Mouse (Mus musculus): ENCODE measurements at regions not wholly inside any gene's neighbourhood (a gene's known extent, or its start where the extent isn't known, plus 50 kb on each side); places are given as distances from the start of the nearest gene placed in this dataset.

DNA sequence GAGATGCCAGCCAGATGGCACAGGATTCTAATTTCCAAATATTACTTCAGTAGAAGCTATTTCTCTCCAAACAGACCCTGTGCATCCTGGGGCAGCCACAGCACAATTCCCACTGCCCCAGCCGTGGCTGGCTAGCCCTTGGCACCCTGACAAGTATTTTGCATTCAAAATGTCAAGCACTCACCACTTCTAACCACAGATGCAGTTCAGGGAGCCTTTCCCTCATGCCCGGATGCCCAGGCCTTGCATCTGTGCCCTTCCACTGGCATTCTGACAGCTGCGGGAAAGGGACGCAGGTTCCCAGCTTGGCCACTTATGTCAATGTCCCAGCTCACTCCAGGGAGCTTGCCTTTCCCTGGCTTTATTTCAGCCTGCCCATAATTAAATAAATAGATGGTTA lies 84.8 kb upstream of the Clint1 start:
- TF ChIP-seq GATA4 (IDR thresholded peaks at IDR 0.05; ENCODE audit: insufficient replicate concordance, low read length) = no peak

DNA sequence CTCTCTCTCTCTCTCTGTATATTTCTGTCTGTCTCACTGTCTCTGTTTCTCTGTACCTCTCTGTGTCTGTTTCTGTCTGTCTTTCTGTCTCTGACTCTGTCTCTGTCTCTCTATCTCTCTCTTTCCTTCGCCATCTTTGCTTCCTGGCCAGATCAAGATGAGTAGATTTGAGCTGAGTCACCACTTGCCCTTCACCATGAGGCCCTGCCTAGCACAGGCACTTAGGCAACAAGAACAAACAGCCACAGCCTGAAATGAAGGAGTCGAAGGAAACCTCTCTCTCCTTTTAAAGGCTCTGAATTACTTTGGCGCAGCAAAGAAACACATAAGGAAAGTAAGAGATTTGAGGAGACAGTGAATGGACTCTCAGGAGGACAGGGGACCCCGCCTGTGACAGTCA lies 69.4 kb upstream of the Clint1 start:
- TF ChIP-seq GATA4 (IDR thresholded peaks at IDR 0.05; ENCODE audit: insufficient replicate concordance, low read length) = no peak

DNA sequence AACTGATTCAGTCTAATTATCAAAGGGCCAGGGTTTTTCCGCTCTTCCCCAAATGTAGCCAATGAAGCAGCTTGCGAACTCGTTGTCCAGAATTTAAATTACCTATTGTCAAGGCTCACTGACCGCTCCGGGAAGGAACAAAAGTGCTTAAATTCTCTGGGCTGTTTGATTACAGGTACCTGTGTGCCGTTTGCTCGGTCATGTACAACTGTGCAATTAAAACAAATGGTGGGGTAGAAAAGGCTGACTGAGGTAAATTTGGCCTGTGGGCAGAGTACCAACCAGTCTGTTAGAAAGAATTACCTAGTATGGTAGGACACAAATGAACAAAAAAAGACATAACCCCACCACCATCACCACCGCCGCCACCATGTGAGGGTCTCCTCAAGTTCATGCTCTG lies 66.0 kb upstream of the Clint1 start:
- TF ChIP-seq GATA4 (IDR thresholded peaks at IDR 0.05; ENCODE audit: insufficient replicate concordance, low read length) = no peak

DNA sequence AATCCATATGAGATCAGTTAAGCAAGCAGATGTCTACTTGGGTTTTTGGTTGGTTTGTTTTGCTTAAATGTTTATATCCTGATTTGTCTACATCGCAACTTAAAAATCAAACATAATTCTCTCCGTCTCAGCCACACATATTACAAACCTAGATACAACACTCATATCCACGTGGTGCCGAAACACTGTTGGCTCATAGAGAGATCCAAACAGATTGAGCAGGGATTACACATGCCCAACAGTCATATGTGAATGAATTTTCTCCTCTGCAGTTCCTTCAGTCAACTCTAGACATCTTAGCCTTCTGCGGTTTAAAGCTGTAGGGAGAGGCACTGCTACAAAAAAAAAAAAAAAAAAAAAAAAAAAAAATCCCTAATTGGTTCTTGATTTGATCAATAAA lies 64.4 kb upstream of the Clint1 start:
- no peak for TF ChIP-seq GATA4 (IDR thresholded peaks at IDR 0.05; ENCODE audit: insufficient replicate concordance, low read length)

DNA sequence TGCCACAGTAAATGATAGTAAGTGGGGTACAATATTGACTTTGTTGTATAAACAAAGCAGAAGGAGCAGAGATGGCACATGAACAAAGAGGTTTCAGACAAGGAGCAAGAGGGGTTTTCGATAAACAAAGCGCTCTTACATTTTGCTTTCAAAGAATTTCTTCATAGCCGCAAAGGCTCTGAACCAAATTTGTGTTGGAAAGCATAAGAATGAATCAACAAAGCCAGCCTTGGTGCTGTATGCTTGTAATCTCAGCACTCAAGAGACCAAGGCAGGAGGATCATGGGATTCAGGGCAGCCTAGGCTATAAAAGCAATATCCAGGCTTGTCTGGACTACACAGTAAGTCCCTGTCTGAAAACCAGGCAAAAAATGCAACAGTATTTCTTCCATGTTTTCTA lies 62.0 kb upstream of the Clint1 start:
- TF ChIP-seq GATA4 (IDR thresholded peaks at IDR 0.05; ENCODE audit: insufficient replicate concordance, low read length) = no peak

DNA sequence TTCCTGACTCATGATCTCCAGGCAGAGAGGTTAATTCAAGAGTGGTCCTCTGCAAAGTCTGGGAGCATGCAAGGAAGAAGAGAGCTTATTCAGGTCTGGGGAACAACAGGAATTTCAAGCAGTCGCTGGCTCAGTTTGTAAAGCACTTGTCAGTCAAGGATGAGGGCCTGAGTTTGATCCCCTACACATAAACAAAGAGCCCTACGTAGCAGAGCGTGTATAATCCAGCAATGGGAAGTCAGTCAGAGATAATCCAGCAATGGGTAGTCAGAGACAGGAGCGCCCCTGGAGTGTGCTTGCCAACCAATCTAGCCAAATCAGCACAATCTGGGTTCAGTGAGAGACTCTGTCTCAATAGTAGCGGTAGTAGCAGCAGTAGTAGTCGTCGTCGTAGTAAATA lies 61.3 kb upstream of the Clint1 start:
- TF ChIP-seq GATA4 (IDR thresholded peaks at IDR 0.05; ENCODE audit: insufficient replicate concordance, low read length) = no peak

DNA sequence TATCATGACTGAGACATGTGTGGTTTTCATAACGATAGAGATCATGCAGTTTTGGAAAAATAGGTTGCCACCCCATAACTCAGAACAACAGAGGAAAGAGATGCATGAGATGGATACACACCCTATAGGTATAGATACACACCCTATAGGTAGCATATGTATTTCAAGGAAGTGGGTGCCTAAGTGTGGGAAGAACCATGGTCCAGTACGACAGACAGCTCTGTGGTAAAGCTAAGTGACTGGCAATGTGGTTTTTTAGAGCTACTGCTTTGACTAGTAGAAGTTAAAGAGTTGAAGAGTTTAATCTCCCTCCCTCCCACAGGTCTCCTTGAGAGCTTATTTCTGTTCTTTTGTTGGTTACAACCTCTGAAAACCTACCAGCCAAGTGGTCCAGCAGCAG lies 60.2 kb upstream of the Clint1 start:
- TF ChIP-seq GATA4 (IDR thresholded peaks at IDR 0.05; ENCODE audit: insufficient replicate concordance, low read length) = no peak

DNA sequence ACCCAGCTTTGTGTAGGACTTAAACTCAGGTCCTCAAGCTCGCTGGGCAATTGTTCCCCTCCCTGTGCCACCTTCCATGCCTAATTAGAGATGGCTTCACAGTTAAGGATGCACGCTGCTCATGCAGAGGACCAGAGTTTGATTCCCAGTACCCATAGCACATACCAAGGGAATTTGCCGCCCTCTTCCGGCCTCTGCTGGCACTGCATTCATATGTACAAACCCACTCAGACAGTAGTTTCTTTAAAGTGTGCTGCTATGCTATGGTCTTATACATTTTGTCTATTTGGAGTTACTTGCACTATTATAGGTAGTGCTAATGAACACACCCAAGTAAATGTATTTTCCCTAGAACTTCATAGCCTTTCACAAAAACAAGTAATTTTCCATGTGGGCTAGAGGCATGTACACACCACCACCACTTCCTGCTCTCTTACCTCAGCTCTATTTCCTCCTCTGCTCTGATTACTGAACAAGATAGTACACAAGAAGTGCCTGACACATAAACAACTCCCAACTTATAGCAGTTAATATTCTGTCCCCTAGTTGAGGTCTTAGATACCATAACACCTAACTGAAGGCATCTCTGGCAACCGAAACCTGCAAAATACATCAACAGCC lies 57.4 kb upstream of the Clint1 start:
- no peak for TF ChIP-seq GATA4 (IDR thresholded peaks at IDR 0.05; ENCODE audit: insufficient replicate concordance, low read length)

DNA sequence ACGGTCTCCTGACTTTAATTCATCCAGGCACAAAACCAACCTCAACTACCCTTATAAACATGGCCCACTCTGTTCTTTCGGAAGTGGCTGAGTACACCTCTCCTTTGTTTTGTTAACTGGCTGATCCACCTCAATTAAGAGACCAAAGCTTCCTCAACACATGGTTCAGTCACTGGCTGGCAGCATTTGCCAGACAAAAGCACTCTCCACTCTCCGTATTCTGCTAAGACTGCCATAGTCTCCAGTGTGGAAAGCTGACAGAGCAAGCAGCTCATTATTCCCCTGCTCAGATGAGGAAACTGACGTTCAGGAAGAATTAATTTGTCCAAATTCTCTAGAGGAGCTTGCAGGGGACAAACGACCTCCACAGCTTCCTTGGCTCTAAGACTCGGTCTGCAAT lies 56.5 kb upstream of the Clint1 start:
- no peak for TF ChIP-seq GATA4 (IDR thresholded peaks at IDR 0.05; ENCODE audit: insufficient replicate concordance, low read length)

DNA sequence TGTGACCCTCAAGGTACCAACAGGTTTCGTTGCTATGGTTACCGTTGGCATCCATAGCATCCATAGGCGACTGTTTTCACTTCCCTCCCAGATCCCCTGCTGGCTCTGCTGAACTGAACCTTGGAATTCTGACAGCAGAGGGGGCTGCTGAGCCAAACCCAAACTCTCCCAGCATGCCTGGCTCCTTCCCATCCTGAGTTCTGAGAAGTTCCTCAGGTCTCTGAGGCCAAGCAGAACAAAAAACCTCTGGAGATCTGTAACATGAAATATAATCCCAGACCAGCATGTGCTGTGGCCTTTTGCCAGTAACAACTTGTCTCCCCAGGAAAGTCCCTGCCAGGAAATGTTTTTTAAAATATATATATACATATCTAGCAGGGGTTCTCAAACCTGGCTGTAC lies 56.1 kb upstream of the Clint1 start:
- TF ChIP-seq GATA4 (IDR thresholded peaks at IDR 0.05; ENCODE audit: insufficient replicate concordance, low read length) = no peak

DNA sequence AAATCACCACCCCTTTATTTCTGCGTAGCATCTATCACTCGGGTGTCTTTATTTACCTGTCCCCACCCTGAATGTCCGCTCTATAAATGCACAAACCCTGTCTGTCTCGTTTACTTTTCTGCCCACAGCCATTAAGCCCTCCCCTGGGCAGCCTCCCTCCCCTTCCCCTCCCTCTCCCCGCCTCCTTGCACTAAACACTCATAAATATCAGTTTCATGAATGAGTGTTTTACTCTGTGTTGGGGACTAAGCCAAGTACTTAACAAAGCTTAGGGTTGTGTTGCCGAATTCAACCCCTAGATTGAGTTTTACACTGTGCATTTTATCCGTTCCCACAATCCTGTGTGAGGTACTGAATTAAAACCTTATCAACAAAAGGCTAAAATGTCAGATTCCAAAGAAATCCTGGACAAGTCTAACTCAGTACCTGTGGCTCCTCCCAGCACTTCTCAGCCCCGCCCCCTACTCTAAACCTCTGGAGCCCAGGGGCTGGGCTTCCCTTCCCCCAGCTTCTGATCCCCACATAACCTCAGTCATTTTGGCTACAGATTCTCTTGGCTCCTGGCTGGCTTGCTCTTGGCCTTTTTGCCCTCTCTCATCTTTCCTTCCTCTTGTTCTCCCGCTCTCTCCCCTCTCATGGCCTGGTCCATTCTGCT lies 52.0 kb upstream of the Clint1 start:
- TF ChIP-seq GATA4 (IDR thresholded peaks at IDR 0.05; ENCODE audit: insufficient replicate concordance, low read length) = no peak

Measured in liver, adult (tissue).